Mouse (Mus musculus) cerebellum, adult 2 months (tissue): ENCODE results near the gene Cpd.

ENCODE experiments used
- CTCF ChIP-seq: fragments of 200-500 bp; IDR thresholded peaks from 2 replicates; pipeline ENCODE4 v1.5.1; 2011; ENCODE audit warnings: low read depth, mild to moderate bottlenecking, control low read depth, low read length, moderate library complexity, borderline replicate concordance; ENCODE audit not compliant: insufficient read depth
- POLR2A ChIP-seq: fragments of 200-500 bp; IDR thresholded peaks from 2 replicates; pipeline ENCODE4 v1.6.1; 2011; ENCODE audit warnings: low read length, control low read depth, borderline replicate concordance; ENCODE audit not compliant: insufficient read depth

DNA sequence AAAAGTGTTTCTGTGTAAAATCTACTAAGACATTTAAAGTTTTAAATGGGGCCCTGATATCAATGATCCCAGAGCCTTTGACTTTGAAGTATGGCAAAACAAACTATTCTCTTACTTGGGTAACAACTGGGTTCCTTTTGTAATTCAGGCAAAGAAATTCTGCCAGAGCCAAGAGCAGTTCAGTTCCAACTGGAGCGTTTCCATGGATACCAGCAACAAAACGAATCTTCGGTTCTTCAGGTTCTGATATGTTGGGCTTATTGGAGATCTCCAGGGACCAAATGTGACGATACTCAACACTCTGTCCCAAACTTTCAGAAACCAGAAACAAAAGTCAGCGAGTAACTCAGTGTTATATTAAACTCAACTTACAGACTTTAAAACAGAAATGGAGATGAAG lies 51.5 kb downstream of the Cpd start:
- TF ChIP-seq CTCF, result no peak
- TF ChIP-seq POLR2A, result no peak
